Mouse (Mus musculus) heart, postnatal 14 days (tissue): ENCODE data around the gene Trmt10a. TPM values are rescaled to one million over a fixed set of nuclear protein-coding genes. Genes with fewer than 3 reads are reported as not detected.
A peak's percentile ranks its signal among the peaks of the same experiment; 100 is the strongest.
"Not testable (repeated sequence)": the region's sequence is repeated elsewhere in the genome, so short reads cannot be mapped to it uniquely, and the experiment has no call there.

Experiments used
- DNase-seq, 2 experiments: peaks; one replicate each; pipeline ENCODE4 v3.0.0; 2021 to 2022
- intact Hi-C: fragments of 180-260 bp; cut with DNase I; formaldehyde crosslinking; loops from one replicate; pipeline ENCODE4 v1.15.1; 2025
- total RNA-seq, 2 experiments: library from RNA; stranded (reverse); gene quantifications; 2 replicates each; pipeline ENCODE4 v1.2.3; 2021

Gene Trmt10a
- total RNA-seq, 2 experiments from 2014 or later, result 1.6 to 3.4 TPM

DNA sequence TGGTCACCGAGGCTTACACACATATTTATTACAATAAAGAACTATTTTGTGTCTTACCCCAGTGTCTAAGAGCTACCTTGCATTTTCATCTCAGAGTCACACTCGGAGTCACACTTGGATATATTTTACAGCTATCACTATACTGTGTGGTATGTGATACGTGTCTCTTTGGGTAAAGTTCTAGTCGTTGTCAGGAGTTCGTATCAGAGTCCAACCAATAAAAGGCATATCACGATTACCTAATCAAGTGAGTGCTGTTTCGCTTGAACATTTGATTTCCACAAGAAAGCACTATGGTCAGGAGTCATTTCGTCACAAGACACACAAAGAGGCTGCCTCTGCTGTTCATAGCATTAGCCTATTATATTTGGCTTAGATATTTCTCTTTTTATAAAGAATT, 9.8 kb upstream of the Trmt10a start:
- no peak for DNase-seq
- intact Hi-C loops, result no loop called here

- DNase-seq, result no peak
- intact Hi-C loops, result no loop called here
Measured at GRCm38 (mm10) chr3:138133916-138134315, 9.3 kb upstream of the Trmt10a start.

GRCm38 (mm10) chr3:138134528-138134927, 8.7 kb upstream of the Trmt10a start:
- intact Hi-C loops, result no loop called here
- DNase-seq, result no peak

DNA sequence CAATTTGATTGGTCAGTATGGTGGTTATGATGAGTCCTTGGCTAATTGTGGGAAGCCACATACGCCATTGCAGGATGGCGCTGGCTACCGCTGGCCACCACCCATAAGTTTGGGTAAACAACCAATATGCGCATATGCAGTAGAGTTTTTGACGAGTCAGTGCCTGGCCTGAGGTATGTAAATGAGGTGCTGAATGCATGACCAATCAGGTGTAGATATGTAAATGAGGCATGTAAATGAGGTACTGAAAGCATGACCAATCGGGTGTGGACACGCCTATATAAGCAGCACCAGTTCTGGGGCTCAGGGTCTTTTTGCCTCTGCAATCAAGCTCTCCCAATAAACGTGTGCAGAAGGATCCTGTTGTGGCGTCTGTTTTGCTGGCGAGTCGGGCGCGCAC, 5.1 kb upstream of the Trmt10a start:
- intact Hi-C loops, DNase-seq: not testable (repeated sequence)

DNA sequence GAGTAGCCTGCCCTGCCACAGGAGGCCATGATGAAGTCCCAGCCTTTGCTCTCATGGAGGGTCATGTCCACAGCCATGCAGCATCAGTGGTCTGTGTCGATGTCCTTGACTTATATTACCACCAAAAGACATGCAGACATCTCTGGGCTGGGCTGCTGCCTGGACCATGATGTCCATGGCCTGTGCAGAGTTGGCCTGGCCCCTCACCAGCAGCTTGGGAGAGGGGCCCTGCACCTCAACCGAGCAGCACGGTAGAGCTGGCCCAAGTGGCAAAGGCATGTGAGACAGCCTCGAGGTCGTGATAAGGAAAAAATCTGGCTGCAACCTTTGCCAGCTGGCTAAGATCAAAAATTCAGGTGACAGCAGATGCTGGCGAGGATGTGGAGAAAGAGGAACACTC, 3.6 kb upstream of the Trmt10a start:
- DNase-seq, result peak in 1 of 2 experiments; percentile 41
- intact Hi-C loops, result no loop called here

- intact Hi-C loops, result loop anchor here (2.0 kb wide), 1 partner anchor 73 kb away; no protein-coding TSS in a partner anchor
- peak in 1 of 2 experiments; percentile 40 for DNase-seq
Measured at GRCm38 (mm10) chr3:138142052-138142732, 1.1 kb upstream of the Trmt10a start.

DNA sequence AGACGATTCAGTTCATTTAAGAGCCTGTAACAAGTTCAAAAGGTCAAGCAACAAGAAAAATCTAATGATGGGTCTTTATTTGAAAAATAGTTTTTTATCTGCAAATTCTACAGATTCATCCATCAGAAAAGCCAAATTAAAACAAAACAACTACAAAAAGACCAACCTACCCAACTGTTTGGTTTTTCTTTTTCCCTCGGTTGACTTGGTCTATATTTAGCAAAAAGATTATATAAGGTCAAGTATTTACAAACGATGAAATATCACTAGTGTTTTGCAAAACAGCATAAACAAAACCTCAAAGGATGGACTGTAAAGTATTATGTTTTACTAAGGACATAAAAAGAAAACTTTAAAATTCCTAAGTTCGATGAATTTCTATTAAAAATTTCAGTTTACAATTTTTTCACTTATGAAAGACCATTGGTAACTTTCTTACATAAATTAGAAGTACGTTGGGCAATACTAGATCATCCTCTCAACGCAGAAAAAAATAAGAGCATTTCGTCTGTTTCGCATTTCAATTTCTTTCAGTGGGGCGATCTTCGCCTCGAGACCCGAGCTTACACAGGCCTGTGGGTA, 424 bp upstream of the Trmt10a start:
- intact Hi-C loops, result loop anchor here (2.0 kb wide), 1 partner anchor 74 kb away; no protein-coding TSS in a partner anchor
- no peak for DNase-seq

DNA sequence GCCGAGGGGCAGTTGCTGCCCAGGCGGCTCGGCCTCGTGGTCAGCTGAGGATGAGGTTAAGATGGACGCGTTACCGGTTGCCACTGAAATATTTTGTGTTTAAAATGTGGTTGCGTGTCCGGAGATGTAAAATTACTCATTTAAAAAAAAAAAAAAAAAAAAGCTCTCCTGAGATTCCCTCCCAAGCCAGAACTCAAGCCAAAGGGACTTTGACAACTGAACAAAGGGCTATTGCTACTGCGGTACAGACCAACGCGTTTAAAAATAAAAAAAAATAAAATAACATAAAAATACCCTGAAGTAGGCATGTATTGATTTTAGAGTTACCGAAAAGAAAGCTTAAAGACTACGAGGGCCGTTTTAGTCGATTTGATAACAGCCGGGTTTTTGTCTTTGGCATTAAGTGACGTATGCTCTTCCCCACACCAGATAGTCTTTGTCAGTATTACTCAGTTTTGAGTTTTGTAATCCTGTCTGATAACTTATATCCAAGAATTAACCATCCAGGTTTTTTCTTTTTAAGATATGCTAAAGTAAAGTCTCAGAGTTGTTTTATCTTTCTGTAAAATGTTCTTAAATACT, 903 bp downstream of the Trmt10a start:
- intact Hi-C loops, result loop anchor here (2.0 kb wide), 2 partner anchors 279 to 365 kb away; partner anchors contain the start of gene H2afz
- DNase-seq, result no peak

DNA sequence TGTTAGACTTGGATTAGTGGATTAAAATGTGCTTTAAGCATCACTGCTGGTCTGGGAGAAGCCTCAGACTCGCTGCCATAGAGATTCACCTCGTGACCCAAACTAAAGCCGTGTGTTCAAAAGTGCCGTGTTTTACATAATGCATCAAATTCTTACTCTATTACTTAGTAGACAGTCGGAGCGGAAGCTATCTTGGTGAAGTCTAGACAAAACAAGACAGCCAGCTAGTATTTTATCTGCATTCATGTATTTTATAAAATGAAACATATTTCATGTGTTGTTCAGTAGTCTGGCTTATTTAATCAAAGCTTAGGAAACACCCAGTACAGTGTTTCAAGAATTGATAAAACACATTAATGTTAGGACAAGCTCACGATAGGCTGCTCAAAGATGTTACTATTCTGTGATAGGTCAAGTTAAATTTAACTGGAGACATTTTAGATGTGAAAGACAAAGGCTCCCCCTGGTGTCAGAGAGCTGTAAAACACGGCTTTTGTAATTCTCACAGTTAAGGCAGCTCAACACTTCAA, 1.5 kb downstream of the Trmt10a start, which contains the start of gene Mttp:
TSS of gene Mttp (minus strand) at position 327 of the 530 bp plus-strand sequence.
- DNase-seq, result peak; percentile 64 to 83
- intact Hi-C loops, result loop anchor here (1.0 to 2.0 kb wide), 4 partner anchors 153 to 366 kb away; partner anchors contain the start of gene H2afz

DNA sequence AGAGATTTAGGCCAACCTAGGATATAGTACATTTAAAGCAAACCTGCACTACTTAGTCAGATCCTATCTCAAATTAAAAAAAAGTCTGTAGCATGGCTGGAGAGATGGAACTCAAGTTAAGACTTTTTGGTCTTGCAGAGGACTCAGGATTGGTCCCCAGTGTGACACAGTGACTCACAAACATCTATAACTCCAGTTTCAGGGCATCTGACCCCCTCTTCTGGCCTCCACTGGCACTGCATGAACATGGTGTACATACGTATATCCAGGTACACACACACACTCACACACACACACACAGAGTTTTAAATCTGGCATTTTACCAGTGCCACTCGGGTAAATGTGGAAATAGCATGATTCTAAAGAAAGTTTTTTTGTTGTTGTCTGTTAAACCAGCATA, 5.6 kb downstream of the Trmt10a start:
- no peak for DNase-seq
- intact Hi-C loops, result no loop called here

GRCm38 (mm10) chr3:138155062-138155461, 11.8 kb downstream of the Trmt10a start:
- intact Hi-C loops, result no loop called here
- DNase-seq, result no peak

GRCm38 (mm10) chr3:138156651-138157050, 13.4 kb downstream of the Trmt10a start:
- intact Hi-C loops, result no loop called here
- no peak for DNase-seq

GRCm38 (mm10) chr3:138161623-138162022, 18.4 kb downstream of the Trmt10a start:
- intact Hi-C loops, result no loop called here
- DNase-seq, result no peak

GRCm38 (mm10) chr3:138162553-138163183, 19.4 kb downstream of the Trmt10a start:
- intact Hi-C loops, result no loop called here
- DNase-seq, result no peak

DNA sequence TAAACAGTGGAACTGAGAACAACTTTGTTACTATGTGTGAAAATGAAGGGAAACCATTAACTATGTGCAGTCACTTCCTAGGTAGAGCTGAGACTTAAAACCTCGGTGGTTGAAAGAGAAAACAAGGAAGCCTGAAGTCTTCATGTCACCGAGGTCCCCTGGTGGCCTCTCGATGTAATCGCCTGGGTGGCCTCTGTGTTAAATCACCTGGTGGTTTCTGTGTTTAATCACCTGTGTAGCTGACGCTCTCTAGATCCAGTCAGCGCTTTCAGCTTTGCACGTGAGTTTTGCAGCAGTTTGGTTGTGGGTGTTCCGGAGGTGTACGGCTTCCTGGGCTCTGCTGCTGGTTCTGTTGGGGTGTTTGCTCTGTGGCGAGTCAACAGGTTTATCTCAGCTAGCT, 30.0 kb downstream of the Trmt10a start:
- DNase-seq, result no peak
- intact Hi-C loops, result no loop called here

- intact Hi-C loops, result no loop called here
- no peak for DNase-seq
Measured at GRCm38 (mm10) chr3:138175551-138175950, 32.3 kb downstream of the Trmt10a start.

DNA sequence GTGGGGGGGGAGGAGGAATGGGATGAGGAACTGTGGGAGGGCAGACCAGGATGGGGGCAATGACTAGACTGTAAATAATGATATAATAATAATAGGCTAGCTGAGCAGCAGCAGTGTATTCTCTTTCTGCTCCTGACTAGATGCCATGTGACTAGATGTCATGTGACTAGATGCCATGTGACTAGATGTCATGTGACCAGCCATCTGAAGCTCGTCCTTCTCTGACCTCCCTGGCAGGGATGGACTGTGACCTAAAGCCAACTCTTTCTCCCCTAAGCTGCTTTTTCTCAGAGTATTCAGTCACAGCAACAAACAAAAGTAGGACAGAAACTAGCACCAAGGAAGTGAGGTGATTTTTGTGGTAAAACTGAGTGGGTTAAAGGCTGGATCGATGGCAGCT, 38.8 kb downstream of the Trmt10a start:
- intact Hi-C loops, result no loop called here
- DNase-seq, result no peak

DNA sequence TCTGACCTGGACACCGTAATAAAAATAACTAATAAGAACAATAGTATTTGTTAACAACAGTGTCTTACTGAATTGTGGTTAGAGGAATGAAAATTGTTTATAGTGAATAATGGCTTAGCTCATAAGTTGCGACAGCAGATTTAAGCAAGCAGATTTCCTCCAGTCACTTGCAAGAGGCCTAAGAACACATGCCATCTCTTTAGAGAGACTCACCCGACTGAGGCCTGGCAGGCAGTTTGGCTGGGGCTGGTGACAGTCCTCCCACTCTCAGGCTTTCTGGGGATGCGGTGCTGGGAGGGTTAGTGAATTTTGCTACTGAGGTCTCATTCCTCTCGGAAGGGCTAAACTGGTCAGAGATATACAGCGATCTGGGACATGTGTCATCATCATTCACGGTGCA, 40.1 kb downstream of the Trmt10a start:
- DNase-seq, result no peak
- intact Hi-C loops, result no loop called here

- peak in 1 of 2 experiments; percentile 43 for DNase-seq
- intact Hi-C loops, result no loop called here
Measured at GRCm38 (mm10) chr3:138185290-138185689, 42.0 kb downstream of the Trmt10a start.

DNA sequence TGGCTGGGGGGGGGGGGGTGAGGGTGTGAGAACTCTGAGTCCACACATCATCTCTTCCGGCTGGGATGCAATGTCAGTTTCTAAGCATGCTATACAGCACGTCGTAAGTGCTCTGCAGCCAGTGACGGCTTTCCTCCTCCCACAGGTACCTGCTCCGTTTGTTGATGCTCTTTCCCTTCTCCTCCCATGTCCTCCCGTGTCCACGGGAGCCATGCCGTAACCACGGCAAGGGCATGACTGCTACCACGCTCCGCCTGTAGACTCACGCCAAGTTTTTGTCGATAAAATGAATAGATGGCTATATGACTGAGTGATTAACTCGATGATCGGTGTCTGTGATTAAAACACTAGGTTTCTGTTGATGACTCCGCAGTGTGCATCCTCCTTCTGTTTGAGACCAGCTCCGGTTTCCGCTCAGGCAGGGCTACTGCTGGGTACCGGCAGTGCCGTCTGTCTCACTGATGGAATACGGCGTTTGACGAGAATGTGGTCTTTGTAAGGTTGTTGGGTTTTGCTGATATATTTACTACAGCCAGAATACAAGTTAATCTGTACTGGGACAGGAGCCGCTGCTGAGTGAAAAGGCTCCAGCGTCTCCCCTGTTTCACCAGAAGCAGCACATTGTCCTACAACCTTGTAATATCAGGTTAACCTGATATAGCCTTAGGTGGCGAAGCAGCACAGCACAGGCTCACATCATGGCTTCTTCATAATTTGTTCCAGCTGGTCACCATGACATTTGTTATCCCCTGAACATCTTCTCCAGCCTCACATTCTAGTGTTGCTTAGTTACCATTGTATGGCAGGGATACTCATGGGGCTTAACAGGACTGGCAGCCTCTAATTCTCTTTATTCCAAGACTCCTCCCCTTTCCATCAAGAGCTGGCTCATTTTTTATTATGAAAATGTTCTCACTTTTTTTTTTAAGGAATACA, 43.0 kb downstream of the Trmt10a start:
- DNase-seq, result no peak
- intact Hi-C loops, result no loop called here
